ENCODE assay signal across 8 mouse cellular contexts in genomic region chr2:114853715-114854530, GRCm38 (mm10).
DNase-seq lines count a peak whose midpoint lies in the region; ATAC-seq and TF ChIP-seq lines count a peak whose summit lies in the region.

No protein-coding gene starts in this region.

- H3K36me3 ChIP-seq in spleen, adult 2 months (ENCODE audit: control insufficient read depth, insufficient read depth, low read length), result no peaks in the 10 kb centered on the region
- no peaks in the 10 kb centered on the region for H3K36me3 ChIP-seq in limb, embryonic 11.5 days (ENCODE audit: control insufficient read depth, insufficient read depth, low read length)
- no peaks in the 10 kb centered on the region for H3K36me3 ChIP-seq in neural tube, embryonic 11.5 days (ENCODE audit: control insufficient read depth, insufficient read depth, low read length)

- no peak for TF ChIP-seq POLR2A in spleen, adult 2 months (IDR thresholded peaks at IDR 0.05; ENCODE audit: low read depth, low read length)

- H3K4me2 ChIP-seq in limb, embryonic 11.5 days (ENCODE audit: low read depth, severe bottlenecking), result no peak overlapping the region
- no peak overlapping the region for H3K4me2 ChIP-seq in neural tube, embryonic 11.5 days (ENCODE audit: low read depth)

- WGBS in spleen, adult 2 months, result 56% methylated on average over 13 of the region's 13 CpGs
- 29% methylated on average over 13 of the region's 13 CpGs for WGBS in limb, embryonic 11.5 days
- WGBS in neural tube, embryonic 11.5 days, result 46% methylated on average over 13 of the region's 13 CpGs

- no peaks in the 10 kb centered on the region for H3K4me1 ChIP-seq in spleen, adult 2 months (ENCODE audit: control insufficient read depth, insufficient read depth, insufficient read length)
- no peaks in the 10 kb centered on the region for H3K4me1 ChIP-seq in limb, embryonic 11.5 days (ENCODE audit: control insufficient read depth, insufficient read depth, low read length)
- H3K4me1 ChIP-seq in neural tube, embryonic 11.5 days (ENCODE audit: control insufficient read depth, insufficient read depth, low read length), result no peaks in the 10 kb centered on the region

- no peaks in the 10 kb centered on the region for H3K9me3 ChIP-seq in limb, embryonic 11.5 days (ENCODE audit: control insufficient read depth, low read length)
- H3K9me3 ChIP-seq in neural tube, embryonic 11.5 days (ENCODE audit: control insufficient read depth, low read length), result no peaks in the 10 kb centered on the region

- no peak overlapping the region for H3K9ac ChIP-seq in limb, embryonic 11.5 days (ENCODE audit: low read length)
- no peak overlapping the region for H3K9ac ChIP-seq in neural tube, embryonic 11.5 days (ENCODE audit: low read length)

- ATAC-seq in limb, embryonic 11.5 days (ENCODE audit: insufficient number of reproducible peaks, low FRiP score, low TSS enrichment, low read depth), result peak; percentile 73; the same call in 1 of the 2 replicates
- ATAC-seq in neural tube, embryonic 11.5 days (ENCODE audit: insufficient read depth, low FRiP score, low TSS enrichment), result peak; percentile 70

- no peak overlapping the region for H3K4me3 ChIP-seq in spleen, adult 2 months (ENCODE audit: extremely low read depth, insufficient read depth, insufficient read length)
- no peak overlapping the region for H3K4me3 ChIP-seq in limb, embryonic 11.5 days (ENCODE audit: low read depth, low read length)
- H3K4me3 ChIP-seq in neural tube, embryonic 11.5 days (ENCODE audit: low read depth, low read length), result no peak overlapping the region

- H3K27me3 ChIP-seq in spleen, adult 2 months (ENCODE audit: control insufficient read depth, insufficient read depth, low read length), result no peaks in the 10 kb centered on the region
- no peaks in the 10 kb centered on the region for H3K27me3 ChIP-seq in limb, embryonic 11.5 days (ENCODE audit: control insufficient read depth, insufficient read depth, low read length)
- H3K27me3 ChIP-seq in neural tube, embryonic 11.5 days (ENCODE audit: control insufficient read depth, insufficient read depth, low read length), result no peaks in the 10 kb centered on the region

- peak; percentile 13; the same call in 1 of the 2 replicates for TF ChIP-seq CTCF in spleen, adult 2 months (IDR thresholded peaks at IDR 0.05; ENCODE audit: extremely low read depth, insufficient read depth, insufficient read length, insufficient replicate concordance)

- DNase-seq in spleen, adult 2 months (ENCODE audit: low read depth in 1 of 2, low spot score in 2 of 2), result no peak
- DNase-seq in spleen, postnatal 14 days (ENCODE audit: low spot score in 2 of 2), result no peak
- DNase-seq in embryo, embryonic 11 days, result peak; percentile 87
- DNase-seq in gastrocnemius, postnatal 4 days (ENCODE audit: low spot score in 2 of 2), result peak; percentile 21 to 62
- DNase-seq in kidney, adult 9 months, result peak; percentile 81
- peak; percentile 90 for DNase-seq in limb, embryonic 11.5 days (ENCODE audit: low spot score)
- peak; percentile 83 for DNase-seq in neural tube, embryonic 11.5 days (ENCODE audit: low spot score)
- peak; percentile 11 for DNase-seq in thymus, postnatal 14 days

- H3K27ac ChIP-seq in spleen, adult 2 months (ENCODE audit: insufficient read depth, low read length), result no peak overlapping the region
- H3K27ac ChIP-seq in limb, embryonic 11.5 days (replicated peaks; ENCODE audit: low read depth, low read length), result no peak overlapping the region
- no peak overlapping the region for H3K27ac ChIP-seq in neural tube, embryonic 11.5 days (ENCODE audit: low read depth, low read length)

Comparison
In these comparisons a context has a peak if more than half of its experiments do, and no peak if none do; other contexts are left out.
1. DNase-seq: peak in embryo, embryonic 11 days (single experiment), gastrocnemius, postnatal 4 days (2 of 2), kidney, adult 9 months (single experiment), limb, embryonic 11.5 days (single experiment), neural tube, embryonic 11.5 days (single experiment) and thymus, postnatal 14 days (single experiment); none in spleen, adult 2 months (0 of 2) and spleen, postnatal 14 days (0 of 2).